Mouse (Mus musculus) adrenal gland, adult (tissue): ENCODE results near the gene Senp1.
A peak's percentile ranks its signal among the peaks of the same experiment; 100 is the strongest.

Experiments used
- DNase-seq, 2 experiments: peaks; one replicate each; pipeline ENCODE4 v3.0.0; 2022 to 2023; ENCODE audit warnings: low spot score in 1 of 2; ENCODE audit not compliant: inconsistent age in 2 of 2

Gene Senp1

GRCm38 (mm10) chr15:98002991-98003821 is 90.3 kb downstream of the Senp1 start:
- no peak for DNase-seq

GRCm38 (mm10) chr15:98002113-98002990 is 91.2 kb downstream of the Senp1 start:
- no peak for DNase-seq

GRCm38 (mm10) chr15:98001321-98002112 is 92.0 kb downstream of the Senp1 start:
- DNase-seq = peak in 1 of 2 experiments; percentile 43

GRCm38 (mm10) chr15:97999991-98000390 is 93.6 kb downstream of the Senp1 start:
- no peak for DNase-seq

- DNase-seq = no peak
Measured at GRCm38 (mm10) chr15:97999546-97999945, 94.0 kb downstream of the Senp1 start.

- no peak for DNase-seq
Measured at GRCm38 (mm10) chr15:97996716-97997256, 96.8 kb downstream of the Senp1 start.

GRCm38 (mm10) chr15:97992712-97993286 is 100.7 kb downstream of the Senp1 start:
- peak; percentile 64 to 80 for DNase-seq

GRCm38 (mm10) chr15:97992027-97992711 is 101.4 kb downstream of the Senp1 start:
- DNase-seq = no peak

- DNase-seq = no peak
Measured at GRCm38 (mm10) chr15:97991285-97991895, 102.2 kb downstream of the Senp1 start.

GRCm38 (mm10) chr15:97990721-97991120 is 102.8 kb downstream of the Senp1 start:
- DNase-seq = no peak

- no peak for DNase-seq
Measured at GRCm38 (mm10) chr15:97990124-97990523, 103.4 kb downstream of the Senp1 start.

- no peak for DNase-seq
Measured at GRCm38 (mm10) chr15:97989544-97989943, 104.0 kb downstream of the Senp1 start.
